Mouse (Mus musculus) lung, adult 2 months (tissue): ENCODE measurements around the gene Klhdc8b. TPM values are rescaled to one million over a fixed set of nuclear protein-coding genes. Genes with fewer than 3 reads are reported as not detected.

Source experiments
- DNase-seq: peaks from one replicate; pipeline ENCODE4 v3.0.0; 2022
- H3K4me1 ChIP-seq: fragments of 200-500 bp; 2 replicates; pipeline ENCODE4 v1.6.1; 2011; ENCODE audit warnings: low read length; ENCODE audit not compliant: control insufficient read depth, insufficient read depth
- H3K4me3 ChIP-seq: fragments of 200-500 bp; replicated peaks from 2 replicates; pipeline ENCODE3; 2011; ENCODE audit warnings: low read depth, mild to moderate bottlenecking, control low read depth, low read length; ENCODE audit errors: extremely low read depth
- CTCF ChIP-seq: fragments of 200-500 bp; IDR thresholded peaks from 2 replicates; pipeline ENCODE4 v1.5.1; 2011; ENCODE audit warnings: mild to moderate bottlenecking, low read length, control low read depth; ENCODE audit not compliant: insufficient read depth
- POLR2A ChIP-seq: fragments of 200-500 bp; IDR thresholded peaks from 2 replicates; pipeline ENCODE4 v1.6.1; 2011; ENCODE audit warnings: low read depth, mild to moderate bottlenecking, control low read depth, low read length, borderline replicate concordance; ENCODE audit errors: extremely low read depth
- WGBS: fragments of 180-500 bp; shearing (Covaris S2); methylation state at CpG from one replicate; pipeline ENCODE4 v1.1.7; 2018; 5-methylcytosine and 5-hydroxymethylcytosine counted together
- polyA plus RNA-seq: library from polyadenylated mRNA; depleted of rRNA; stranded (reverse); fragments of >200 nt; gene quantifications from 2 replicates; pipeline ENCODE4 v1.2.3, GENCODE M21; 2012

Gene Klhdc8b
- polyA plus RNA-seq, 1 experiment: 109 TPM

GRCm38 (mm10) chr9:108453458-108453857, 7.9 kb downstream of the Klhdc8b start:
- Histone ChIP-seq H3K4me1 (no peaks in the 10 kb centered on the region), H3K4me3 (no peak overlapping the region)
- WGBS: 58% methylated on average over 4 of the region's 4 CpGs
- no peak for TF ChIP-seq POLR2A
- TF ChIP-seq CTCF: no peak
- DNase-seq: no peak

- DNase-seq: no peak
- 44% methylated on average over 6 of the region's 6 CpGs for WGBS
- TF ChIP-seq POLR2A: no peak
- TF ChIP-seq CTCF: no peak
- H3K4me3 ChIP-seq: no peak overlapping the region
- no peaks in the 10 kb centered on the region for H3K4me1 ChIP-seq
Observed at GRCm38 (mm10) chr9:108452911-108453310, 8.5 kb downstream of the Klhdc8b start.

GRCm38 (mm10) chr9:108452291-108452906, 9.0 kb downstream of the Klhdc8b start:
- no peaks in the 10 kb centered on the region for H3K4me1 ChIP-seq
- WGBS: under 1% methylated on average over 40 of the region's 40 CpGs
- peak overlapping the region; percentile 79 for H3K4me3 ChIP-seq
- TF ChIP-seq POLR2A (0 out of 2 replicates have a peak, but pooled peaks have one; percentile 16), CTCF (peak; percentile 53)
- peak; percentile 85 for DNase-seq

GRCm38 (mm10) chr9:108451519-108452160, 9.7 kb downstream of the Klhdc8b start:
- WGBS: 59% methylated on average over 6 of the region's 6 CpGs
- Histone ChIP-seq H3K4me1 (no peaks in the 10 kb centered on the region), H3K4me3 (no peak overlapping the region)
- no peak for TF ChIP-seq POLR2A
- no peak for TF ChIP-seq CTCF
- DNase-seq: no peak

- DNase-seq: no peak
- Histone ChIP-seq H3K4me1 (no peaks in the 10 kb centered on the region), H3K4me3 (no peak overlapping the region)
- 86% methylated on average over 6 of the region's 6 CpGs for WGBS
- TF ChIP-seq POLR2A: no peak
Observed at GRCm38 (mm10) chr9:108451170-108451493, 10.2 kb downstream of the Klhdc8b start.

DNA sequence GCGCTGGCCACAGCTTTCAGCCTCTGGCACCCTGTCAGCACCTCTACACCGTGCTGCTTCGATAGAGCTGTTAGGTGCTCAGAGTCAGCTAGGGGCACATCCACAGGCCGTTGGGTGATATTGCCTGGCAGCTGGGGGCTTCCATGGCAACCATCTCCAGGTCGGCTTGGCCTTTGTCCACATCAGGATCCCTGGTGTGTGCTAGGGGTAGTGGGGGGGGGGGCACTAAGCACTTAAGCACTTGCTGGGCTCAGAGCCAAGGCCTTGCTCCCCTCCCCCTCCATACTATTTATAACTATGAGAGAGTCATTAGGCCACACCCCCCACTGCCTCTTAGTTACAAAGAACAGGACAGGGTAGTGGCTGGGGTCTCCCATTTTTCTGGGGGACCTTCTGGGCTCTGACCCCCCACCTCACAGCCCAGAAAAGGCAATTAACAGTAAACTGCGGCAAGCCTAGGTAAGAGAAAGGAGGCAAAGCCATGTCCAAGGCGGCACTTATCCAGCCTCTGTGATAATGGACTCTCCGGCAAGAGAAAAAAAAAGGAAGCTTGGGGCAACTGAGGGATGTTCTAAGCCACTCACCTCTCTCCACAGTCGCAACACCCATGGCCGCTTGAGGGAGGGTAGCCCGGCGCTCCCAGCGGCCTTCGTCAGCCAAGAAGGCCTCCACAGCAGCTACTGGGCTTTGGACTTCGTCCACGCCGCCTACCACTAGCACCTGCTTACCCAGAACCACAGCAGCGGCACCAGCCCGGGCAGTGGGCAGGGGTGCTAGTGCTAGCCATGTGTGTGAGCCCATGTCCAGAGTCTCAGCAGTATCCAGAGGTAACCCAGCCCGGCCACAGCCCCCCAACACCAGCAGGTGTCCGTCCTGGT, 10.8 kb downstream of the Klhdc8b start:
- no peak overlapping the region for H3K4me3 ChIP-seq
- DNase-seq: no peak
- no peak for TF ChIP-seq CTCF
- TF ChIP-seq POLR2A: no peak
- no peaks in the 10 kb centered on the region for H3K4me1 ChIP-seq
- WGBS: 64% methylated on average over 21 of the region's 21 CpGs

- Histone ChIP-seq H3K4me1 (no peaks in the 10 kb centered on the region), H3K4me3 (no peak overlapping the region)
- 52% methylated on average over 4 of the region's 4 CpGs for WGBS
- TF ChIP-seq CTCF (no peak), POLR2A (no peak)
- DNase-seq: no peak
Observed at GRCm38 (mm10) chr9:108449860-108450259, 11.5 kb downstream of the Klhdc8b start.

DNA sequence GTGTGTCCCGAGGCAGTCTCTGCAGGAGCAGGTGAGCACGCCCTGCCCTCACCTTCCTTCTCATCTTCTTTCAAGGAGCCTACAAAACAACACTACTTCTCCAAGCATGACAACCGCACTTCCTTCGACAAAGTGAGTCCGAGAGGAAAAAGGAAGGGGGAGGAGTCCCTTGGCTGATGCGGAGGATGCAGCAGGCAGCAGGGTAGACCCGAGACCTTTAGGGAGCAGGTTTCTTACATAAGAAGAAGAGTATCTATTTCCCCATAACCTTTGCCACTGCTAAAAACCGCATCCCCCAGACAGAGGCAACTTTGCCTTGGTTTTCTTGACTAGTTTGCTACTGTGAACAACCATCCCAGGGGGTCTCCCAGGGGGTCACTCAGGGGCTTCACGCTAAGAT, 16.3 kb downstream of the Klhdc8b start:
- Histone ChIP-seq H3K4me1 (peaks cover 5% of the 10 kb centered on the region), H3K4me3 (no peak overlapping the region)
- 46% methylated on average over 9 of the region's 9 CpGs for WGBS
- DNase-seq: no peak
- TF ChIP-seq CTCF (no peak), POLR2A (no peak)

DNA sequence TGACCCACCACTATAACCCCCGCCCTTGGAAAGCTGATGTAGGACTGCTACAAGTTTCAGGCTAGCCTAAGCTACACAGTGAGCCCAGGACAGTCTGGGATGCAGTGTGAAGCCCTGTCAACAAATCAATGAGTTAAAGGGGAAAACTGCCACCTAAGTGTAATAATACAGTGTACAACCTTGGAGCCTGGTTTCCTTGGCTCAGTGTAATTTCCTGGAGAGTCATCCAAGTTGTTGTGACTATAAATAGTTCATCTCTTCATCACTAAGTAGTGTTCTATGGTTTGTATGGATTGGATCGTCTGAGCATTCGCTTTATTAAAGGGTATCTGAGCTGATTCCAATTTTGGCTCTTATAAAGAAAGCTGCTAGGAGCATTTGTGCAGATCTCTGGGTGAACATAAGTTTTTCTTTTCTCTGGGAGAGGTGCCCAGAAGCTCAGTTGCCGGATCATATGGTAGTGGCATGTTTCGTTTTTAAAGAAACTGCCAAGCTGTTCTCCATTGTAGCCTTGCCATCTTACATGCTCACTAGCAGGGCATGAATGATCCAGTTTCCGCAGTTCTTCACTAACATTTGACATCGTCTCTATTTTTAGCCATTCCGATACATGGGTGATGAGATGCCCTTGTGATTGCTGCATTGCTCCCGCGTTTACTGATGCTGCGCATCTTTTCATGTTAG, 20.0 kb downstream of the Klhdc8b start:
- DNase-seq: no peak
- 57% methylated on average over 11 of the region's 11 CpGs for WGBS
- Histone ChIP-seq H3K4me3 (no peak overlapping the region), H3K4me1 (peaks cover 5% of the 10 kb centered on the region)
- TF ChIP-seq POLR2A: no peak
- no peak for TF ChIP-seq CTCF
